Mouse (Mus musculus): Measurements from ENCODE around the gene Heatr5a. TPM values are rescaled to one million over a fixed set of nuclear protein-coding genes. Genes with fewer than 3 reads are reported as not detected.

Gene Heatr5a
- polyA plus RNA-seq, 1 experiment from 2014 or later, result 32.3 TPM

DNA sequence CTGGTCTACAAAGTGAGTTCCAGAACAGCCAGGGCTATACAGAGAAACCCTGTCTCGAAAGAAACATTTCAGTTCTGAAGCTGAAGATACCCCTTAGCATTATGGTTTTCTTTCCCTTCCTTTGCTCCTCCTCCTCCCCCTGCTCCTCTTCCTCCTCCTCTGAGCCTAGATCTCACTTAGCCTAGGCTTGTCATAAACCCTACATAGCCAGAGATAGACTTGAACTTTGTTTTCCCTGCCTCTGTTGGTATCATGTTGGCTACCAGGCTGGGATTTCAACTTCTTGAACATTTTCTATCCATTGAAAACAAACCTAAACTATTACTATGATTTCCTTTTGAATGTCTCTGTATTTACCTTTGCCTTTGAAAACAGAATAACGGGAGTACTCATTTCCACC is 115.2 kb downstream of the Heatr5a start:
- Histone ChIP-seq H3K36me3 (ENCODE audit: inconsistent target) (no peaks in the 10 kb centered on the region), H3K4me3 (ENCODE audit: inconsistent target) (no peak overlapping the region), H3K79me2 (ENCODE audit: inconsistent target) (no peaks in the 10 kb centered on the region), H3K27ac (no peak overlapping the region)
- WGBS (ENCODE audit: missing documents), result 100% methylated on average over 2 of the region's 2 CpGs

DNA sequence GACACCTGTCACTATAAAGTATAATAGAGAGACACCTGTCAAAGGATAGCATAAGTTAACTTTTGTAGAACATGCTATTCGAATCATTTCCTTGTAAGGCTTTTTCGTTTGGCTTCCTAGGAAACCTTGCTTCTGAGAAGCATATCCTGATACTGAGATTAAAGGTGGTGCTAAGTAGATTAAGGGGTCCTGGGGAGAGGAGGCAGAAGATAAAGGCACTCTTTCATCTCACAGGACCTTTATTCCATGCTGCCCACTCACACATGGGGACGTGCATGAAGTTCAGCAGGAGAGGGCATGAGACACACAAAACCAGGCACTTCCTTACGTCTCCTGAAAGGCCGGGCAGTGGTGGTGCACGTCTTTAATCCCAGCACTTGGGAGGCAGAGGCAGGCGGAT is 115.7 kb downstream of the Heatr5a start:
- no peak overlapping the region for H3K27ac ChIP-seq
- 94% methylated on average over 5 of the region's 7 CpGs for WGBS (ENCODE audit: missing documents)
- no peak overlapping the region for H3K4me3 ChIP-seq (ENCODE audit: inconsistent target)

DNA sequence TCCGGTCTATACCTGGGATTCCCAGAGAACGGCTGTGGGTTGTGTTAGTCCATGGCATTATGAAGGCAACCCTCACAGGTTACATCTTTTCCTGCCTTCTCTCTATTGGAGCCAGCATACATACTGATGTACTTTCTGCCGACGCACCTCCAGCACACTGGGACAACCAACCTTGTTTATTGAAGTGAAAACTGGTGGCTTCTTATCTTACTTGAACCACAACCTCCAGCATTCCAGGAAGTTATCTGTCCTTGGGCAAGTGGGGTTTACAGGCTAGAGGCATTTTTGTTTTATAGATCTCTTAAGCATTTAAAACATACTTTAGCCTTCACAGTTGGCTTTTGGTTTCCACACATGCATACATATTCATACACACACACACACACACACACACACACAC is 119.5 kb downstream of the Heatr5a start:
- H3K4me3 ChIP-seq (ENCODE audit: inconsistent target), result no peak overlapping the region
- WGBS (ENCODE audit: missing documents), result 64% methylated on average over 4 of the region's 4 CpGs
- H3K27ac ChIP-seq, result no peak overlapping the region
- no peaks in the 10 kb centered on the region for H3K79me2 ChIP-seq (ENCODE audit: inconsistent target)
- no peaks in the 10 kb centered on the region for H3K36me3 ChIP-seq (ENCODE audit: inconsistent target)

More for the DNA sequence above, 115.7 kb downstream of the Heatr5a start:
- no peaks in the 10 kb centered on the region for H3K79me2 ChIP-seq (ENCODE audit: inconsistent target)
- no peaks in the 10 kb centered on the region for H3K36me3 ChIP-seq (ENCODE audit: inconsistent target)

DNA sequence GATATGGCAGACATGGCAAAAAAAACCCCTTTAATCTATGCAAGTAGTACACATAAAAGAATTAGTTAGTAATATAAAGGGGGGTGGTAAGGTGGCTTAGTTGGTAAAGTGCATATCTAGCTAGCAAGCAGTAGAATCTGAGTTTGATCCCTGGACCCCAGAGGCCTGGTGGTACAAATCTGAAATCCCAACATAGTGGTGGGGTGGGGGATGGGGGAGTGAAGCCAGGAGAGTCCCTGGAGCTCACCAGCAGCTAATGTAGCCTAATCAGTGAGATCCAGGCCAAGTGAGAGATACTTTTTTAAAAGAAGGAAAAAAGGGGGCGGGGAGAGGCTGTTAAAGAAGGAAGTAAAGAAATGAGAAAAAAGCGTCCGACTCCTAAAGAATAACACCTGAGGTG is 120.0 kb downstream of the Heatr5a start:
- Histone ChIP-seq H3K4me3 (ENCODE audit: inconsistent target) (no peak overlapping the region), H3K79me2 (ENCODE audit: inconsistent target) (no peaks in the 10 kb centered on the region), H3K36me3 (ENCODE audit: inconsistent target) (no peaks in the 10 kb centered on the region), H3K27ac (no peak overlapping the region)
- WGBS (ENCODE audit: missing documents), result 61% methylated on average over 2 of the region's 3 CpGs

DNA sequence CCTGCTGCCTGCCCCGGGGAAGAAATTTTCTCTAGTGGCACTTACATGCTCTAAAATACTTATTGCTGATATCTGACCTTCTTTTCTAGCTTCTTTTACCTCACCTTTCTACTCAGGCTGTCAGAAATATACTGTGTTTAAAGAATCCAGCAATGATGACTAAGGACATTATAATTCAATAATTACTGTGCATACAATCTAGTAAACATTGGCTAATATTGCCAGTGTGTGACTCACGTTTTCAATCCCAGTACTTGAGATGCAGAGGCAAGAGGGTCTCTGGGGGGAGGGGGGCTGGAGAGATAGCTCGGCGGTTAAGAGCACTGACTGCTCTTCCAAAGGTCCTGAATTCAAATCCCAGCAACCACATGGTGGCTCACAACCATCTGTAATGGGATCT is 120.8 kb downstream of the Heatr5a start:
- H3K27ac ChIP-seq, result no peak overlapping the region
- H3K79me2 ChIP-seq (ENCODE audit: inconsistent target), result no peaks in the 10 kb centered on the region
- no peak overlapping the region for H3K4me3 ChIP-seq (ENCODE audit: inconsistent target)
- 47% methylated on average over 2 of the region's 4 CpGs for WGBS (ENCODE audit: missing documents)
- H3K36me3 ChIP-seq (ENCODE audit: inconsistent target), result no peaks in the 10 kb centered on the region

- Histone ChIP-seq H3K36me3 (ENCODE audit: inconsistent target) (no peaks in the 10 kb centered on the region), H3K27ac (no peak overlapping the region), H3K79me2 (ENCODE audit: inconsistent target) (no peaks in the 10 kb centered on the region), H3K4me3 (ENCODE audit: inconsistent target) (no peak overlapping the region)
- 18% methylated on average over 2 of the region's 2 CpGs for WGBS (ENCODE audit: missing documents)
Measured at GRCm38 (mm10) chr12:51849902-51850301, 121.2 kb downstream of the Heatr5a start.

DNA sequence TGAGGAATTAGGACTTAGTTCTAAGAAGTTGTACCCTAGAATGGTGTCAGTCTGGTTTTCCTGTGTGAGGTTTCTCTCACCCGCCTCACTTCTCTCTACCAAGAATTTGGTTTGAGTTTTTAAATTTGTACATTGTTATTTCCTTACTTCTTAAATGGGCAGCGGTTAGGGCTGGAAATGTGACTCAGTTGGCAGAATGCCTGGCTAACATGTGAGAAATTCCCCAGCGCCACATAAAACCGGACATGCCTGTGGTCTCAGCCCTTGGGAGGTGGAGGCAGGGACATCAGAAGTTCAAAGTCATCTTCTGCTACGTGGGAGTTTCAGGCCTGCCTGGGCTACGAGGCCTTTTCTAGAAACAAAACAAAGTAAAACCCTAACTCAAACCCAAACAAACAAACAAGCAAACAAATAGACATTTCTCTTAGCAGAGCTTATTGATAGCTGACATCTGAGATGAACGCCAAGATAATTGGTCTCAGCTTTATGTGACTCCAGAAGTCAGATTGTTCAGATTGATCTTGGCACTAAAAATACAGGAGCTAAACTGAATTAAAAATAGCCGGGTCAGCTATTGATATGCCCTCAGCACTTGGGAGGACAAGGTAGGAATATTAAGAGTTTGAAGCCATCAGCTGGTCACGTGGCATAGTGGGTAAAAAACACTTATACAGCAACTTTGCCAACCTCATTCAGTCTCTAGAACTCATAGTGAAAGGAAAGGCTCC is 123.0 kb downstream of the Heatr5a start:
- H3K27ac ChIP-seq, result peak overlapping the region; percentile 66
- WGBS (ENCODE audit: missing documents), result 27% methylated on average over 9 of the region's 9 CpGs
- no peaks in the 10 kb centered on the region for H3K79me2 ChIP-seq (ENCODE audit: inconsistent target)
- no peak overlapping the region for H3K4me3 ChIP-seq (ENCODE audit: inconsistent target)
- H3K36me3 ChIP-seq (ENCODE audit: inconsistent target), result no peaks in the 10 kb centered on the region

- H3K27ac ChIP-seq, result no peak overlapping the region
Measured at GRCm38 (mm10) chr12:51845261-51845660, 125.9 kb downstream of the Heatr5a start.

GRCm38 (mm10) chr12:51844771-51845256 is 126.3 kb downstream of the Heatr5a start:
- WGBS (ENCODE audit: missing documents), result 2% methylated on average over 17 of the region's 17 CpGs
- Histone ChIP-seq H3K36me3 (ENCODE audit: inconsistent target) (no peaks in the 10 kb centered on the region), H3K79me2 (ENCODE audit: inconsistent target) (no peaks in the 10 kb centered on the region), H3K27ac (peak overlapping the region; percentile 78), H3K4me3 (ENCODE audit: inconsistent target) (peak overlapping the region; percentile 52)

More at GRCm38 (mm10) chr12:51845261-51845660, 125.9 kb downstream of the Heatr5a start:
- WGBS (ENCODE audit: missing documents), result 56% methylated on average over 1 of the region's 1 CpGs
- no peaks in the 10 kb centered on the region for H3K79me2 ChIP-seq (ENCODE audit: inconsistent target)
- peak overlapping the region; percentile 52; the same call in 1 of the 2 replicates for H3K4me3 ChIP-seq (ENCODE audit: inconsistent target)
- no peaks in the 10 kb centered on the region for H3K36me3 ChIP-seq (ENCODE audit: inconsistent target)

DNA sequence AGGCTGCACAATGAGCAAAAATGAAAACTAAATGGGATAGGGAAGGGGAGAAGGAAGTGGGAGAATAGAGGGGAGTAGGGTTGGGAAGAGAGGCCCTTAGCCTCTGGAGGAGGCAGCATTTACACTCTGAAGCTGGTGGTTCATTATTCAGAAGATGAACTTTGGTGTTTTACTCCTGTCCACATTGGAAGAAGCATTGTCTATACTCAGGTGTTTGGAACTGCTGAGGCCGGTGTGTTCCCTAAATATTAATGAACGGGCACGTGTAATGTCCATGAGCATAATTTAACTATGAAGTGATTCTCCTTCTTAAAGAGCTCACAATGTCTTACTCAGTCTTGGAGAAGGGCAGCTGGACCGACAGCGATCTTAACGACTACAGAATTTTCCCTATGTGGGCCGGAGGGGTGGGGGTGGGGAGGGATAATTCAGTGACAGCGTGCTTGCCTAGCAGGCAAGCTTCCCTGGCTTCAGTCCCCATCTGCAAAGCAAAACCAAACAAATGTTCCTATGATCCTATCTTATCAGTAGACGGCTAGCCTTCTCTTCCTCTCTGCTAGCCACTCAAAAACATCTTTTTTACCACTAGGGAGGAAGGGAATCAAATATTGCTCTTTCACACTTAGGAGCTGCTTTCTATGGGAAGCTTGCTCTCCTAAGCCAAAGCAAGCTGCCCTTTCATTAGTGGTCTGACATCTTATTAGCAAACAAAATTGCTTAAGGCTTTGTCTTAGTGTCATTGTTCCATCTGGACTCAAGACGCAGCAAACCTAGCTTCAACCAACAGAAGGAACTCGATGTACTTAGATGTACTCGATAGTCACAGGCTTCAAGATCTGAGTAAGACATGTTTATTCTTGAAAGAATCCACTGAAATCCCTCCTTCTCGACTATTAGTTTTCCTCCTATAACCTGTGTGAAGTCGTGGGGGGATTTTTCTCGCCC is 127.3 kb downstream of the Heatr5a start:
- peak overlapping the region; percentile 78 for H3K27ac ChIP-seq
- H3K4me3 ChIP-seq (ENCODE audit: inconsistent target), result peak overlapping the region; percentile 52
- no peaks in the 10 kb centered on the region for H3K36me3 ChIP-seq (ENCODE audit: inconsistent target)
- no peaks in the 10 kb centered on the region for H3K79me2 ChIP-seq (ENCODE audit: inconsistent target)
- WGBS (ENCODE audit: missing documents), result 63% methylated on average over 14 of the region's 15 CpGs

DNA sequence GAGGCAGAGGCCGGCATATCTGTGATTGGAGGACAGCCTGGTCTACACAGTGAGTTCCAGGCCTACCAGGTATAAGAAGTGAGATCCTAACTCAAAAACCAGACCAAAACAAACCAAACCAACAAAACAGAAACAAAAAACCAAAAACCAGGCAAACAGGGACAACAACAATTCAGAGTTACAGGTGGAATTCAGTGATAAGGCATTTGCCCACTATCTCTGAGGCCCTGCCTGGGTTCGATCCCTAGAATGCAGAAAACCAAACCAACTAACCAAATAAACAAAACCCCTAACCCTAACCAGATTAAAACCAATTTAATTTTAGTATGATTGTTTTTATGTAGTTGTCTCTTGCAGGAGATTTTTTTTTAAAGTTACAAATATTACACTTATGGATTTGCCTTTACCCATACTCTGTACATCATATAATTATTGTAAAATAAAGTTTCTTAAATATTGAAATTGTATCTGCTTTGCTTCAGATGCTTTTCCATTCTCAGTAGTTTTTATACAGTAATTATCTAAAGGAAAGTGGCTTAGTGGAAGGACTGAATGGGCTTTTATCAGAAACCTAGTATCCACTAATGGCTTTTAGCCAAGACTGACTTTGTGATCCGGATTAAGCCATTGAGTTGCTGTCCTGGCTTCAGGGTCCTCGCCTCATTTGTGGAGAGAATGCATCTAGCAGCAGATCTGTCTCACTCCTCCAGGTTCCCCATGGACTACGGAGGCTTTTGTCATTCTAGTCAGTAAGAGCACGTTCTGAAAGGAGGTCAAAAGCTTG is 128.8 kb downstream of the Heatr5a start:
- Histone ChIP-seq H3K4me3 (ENCODE audit: inconsistent target) (no peak overlapping the region), H3K79me2 (ENCODE audit: inconsistent target) (no peaks in the 10 kb centered on the region), H3K36me3 (ENCODE audit: inconsistent target) (no peaks in the 10 kb centered on the region), H3K27ac (no peak overlapping the region)
- WGBS (ENCODE audit: missing documents), result 88% methylated on average over 6 of the region's 6 CpGs

DNA sequence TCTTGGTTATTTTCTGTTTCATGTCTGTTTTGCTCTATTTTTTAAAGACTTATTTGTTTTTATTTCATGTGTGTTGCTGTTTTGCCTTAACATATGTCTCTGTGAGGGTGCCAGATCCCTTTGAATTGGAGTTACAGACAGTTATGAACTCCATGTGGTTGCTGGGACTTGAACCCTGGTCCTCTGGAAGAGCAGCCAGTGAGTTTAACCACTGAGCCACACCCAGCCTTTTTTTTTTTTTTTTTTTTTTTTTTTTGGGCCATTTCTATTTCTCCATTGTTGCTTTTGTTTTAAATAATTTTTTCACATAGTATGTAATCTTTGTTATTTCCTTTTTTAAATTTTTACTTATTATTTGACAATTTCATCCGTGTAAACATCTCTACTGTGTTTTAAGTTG is 131.3 kb downstream of the Heatr5a start:
- Histone ChIP-seq H3K4me3 (ENCODE audit: inconsistent target) (no peak overlapping the region), H3K36me3 (ENCODE audit: inconsistent target) (no peaks in the 10 kb centered on the region), H3K27ac (no peak overlapping the region), H3K79me2 (ENCODE audit: inconsistent target) (no peaks in the 10 kb centered on the region)
- WGBS (ENCODE audit: missing documents), result 91% methylated on average over 1 of the region's 1 CpGs

DNA sequence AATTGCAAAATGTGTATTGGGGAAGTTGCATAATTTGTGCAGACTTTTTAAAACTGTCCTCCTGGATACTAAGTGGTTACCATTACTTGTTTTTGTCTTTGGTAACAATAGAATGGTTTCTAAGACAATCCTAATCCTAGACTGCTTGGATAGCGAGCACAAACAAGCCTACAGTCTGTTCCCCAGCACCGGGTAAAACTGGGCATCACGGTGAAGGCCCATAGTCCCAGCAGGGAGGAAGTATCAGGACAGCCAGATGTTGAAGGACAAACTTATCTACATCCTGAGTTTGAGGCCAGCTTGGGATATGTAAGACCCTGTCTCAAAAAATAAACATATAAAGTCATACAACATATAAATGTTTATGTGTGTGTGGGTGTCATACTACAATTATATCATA is 135.9 kb downstream of the Heatr5a start:
- Histone ChIP-seq H3K4me3 (ENCODE audit: inconsistent target) (no peak overlapping the region), H3K79me2 (ENCODE audit: inconsistent target) (peaks cover 12% of the 10 kb centered on the region), H3K36me3 (ENCODE audit: inconsistent target) (no peaks in the 10 kb centered on the region), H3K27ac (no peak overlapping the region)
- WGBS (ENCODE audit: missing documents), result 32% methylated on average over 3 of the region's 3 CpGs

DNA sequence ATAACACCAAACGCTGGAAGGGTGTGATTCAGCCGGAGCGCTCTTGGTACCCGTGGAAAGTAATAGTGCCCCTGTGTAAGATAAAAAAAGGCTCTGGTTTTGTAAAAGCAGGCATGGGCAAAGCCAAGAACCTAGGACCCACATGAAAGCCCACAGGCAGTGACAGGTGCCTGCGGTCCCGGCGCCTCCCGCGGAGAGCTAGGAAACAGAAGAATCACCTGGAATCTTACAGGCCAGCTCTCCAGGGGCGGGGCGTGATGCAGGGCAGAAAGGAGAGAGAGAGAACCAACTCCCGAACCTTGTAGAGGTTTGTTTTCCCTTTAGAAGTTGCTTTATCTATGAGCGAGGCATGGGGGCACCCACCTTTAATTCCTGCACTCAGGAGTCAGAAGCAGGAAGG is 139.2 kb downstream of the Heatr5a start:
- no peak overlapping the region for H3K27ac ChIP-seq
- H3K36me3 ChIP-seq (ENCODE audit: inconsistent target), result no peaks in the 10 kb centered on the region
- WGBS (ENCODE audit: missing documents), result 95% methylated on average over 13 of the region's 13 CpGs
- H3K79me2 ChIP-seq (ENCODE audit: inconsistent target), result peaks cover 32% of the 10 kb centered on the region
- H3K4me3 ChIP-seq (ENCODE audit: inconsistent target), result no peak overlapping the region

Data from macrophage (primary cell).